Mouse (Mus musculus): ENCODE measurements at regions not wholly inside any gene's neighbourhood (a gene's known extent, or its start where the extent isn't known, plus 50 kb on each side); places are given as distances from the start of the nearest gene placed in this dataset.

GRCm38 (mm10) chr4:148360931-148361330 is 73.2 kb upstream of the Disp3 start:
- Histone ChIP-seq H3K9ac (ENCODE audit: low read depth, low read length) (no peak overlapping the region), H3K27me3 (ENCODE audit: control insufficient read depth, insufficient read depth, low read length) (no peaks in the 10 kb centered on the region), H3K4me2 (replicated peaks; ENCODE audit: low read depth, low read length) (no peak overlapping the region), H3K27ac (ENCODE audit: low read depth, low read length) (no peak overlapping the region), H3K4me1 (ENCODE audit: control insufficient read depth, insufficient read depth, low read length) (no peaks in the 10 kb centered on the region), H3K9me3 (ENCODE audit: control insufficient read depth, low read length) (no peaks in the 10 kb centered on the region), H3K4me3 (ENCODE audit: low read length) (no peak overlapping the region), H3K36me3 (ENCODE audit: control insufficient read depth, insufficient read depth, low read length) (no peaks in the 10 kb centered on the region)
- ATAC-seq (ENCODE audit: low FRiP score, low TSS enrichment): no peak
- 72% methylated on average over 9 of the region's 9 CpGs for WGBS

GRCm38 (mm10) chr4:148358336-148358735 is 70.6 kb upstream of the Disp3 start:
- Histone ChIP-seq H3K9me3 (ENCODE audit: control insufficient read depth, low read length) (no peaks in the 10 kb centered on the region), H3K4me1 (ENCODE audit: control insufficient read depth, insufficient read depth, low read length) (no peaks in the 10 kb centered on the region), H3K27me3 (ENCODE audit: control insufficient read depth, insufficient read depth, low read length) (no peaks in the 10 kb centered on the region), H3K4me2 (replicated peaks; ENCODE audit: low read depth, low read length) (no peak overlapping the region), H3K9ac (ENCODE audit: low read depth, low read length) (no peak overlapping the region), H3K36me3 (ENCODE audit: control insufficient read depth, insufficient read depth, low read length) (no peaks in the 10 kb centered on the region), H3K4me3 (ENCODE audit: low read length) (no peak overlapping the region), H3K27ac (ENCODE audit: low read depth, low read length) (no peak overlapping the region)
- ATAC-seq (ENCODE audit: low FRiP score, low TSS enrichment): no peak
- 34% methylated on average over 4 of the region's 4 CpGs for WGBS

GRCm38 (mm10) chr4:148357221-148357621 is 69.5 kb upstream of the Disp3 start:
- Histone ChIP-seq H3K27ac (ENCODE audit: low read depth, low read length) (no peak overlapping the region), H3K36me3 (ENCODE audit: control insufficient read depth, insufficient read depth, low read length) (no peaks in the 10 kb centered on the region), H3K4me2 (replicated peaks; ENCODE audit: low read depth, low read length) (no peak overlapping the region), H3K9me3 (ENCODE audit: control insufficient read depth, low read length) (no peaks in the 10 kb centered on the region), H3K4me1 (ENCODE audit: control insufficient read depth, insufficient read depth, low read length) (no peaks in the 10 kb centered on the region), H3K4me3 (ENCODE audit: low read length) (no peak overlapping the region), H3K27me3 (ENCODE audit: control insufficient read depth, insufficient read depth, low read length) (no peaks in the 10 kb centered on the region), H3K9ac (ENCODE audit: low read depth, low read length) (no peak overlapping the region)
- ATAC-seq (ENCODE audit: low FRiP score, low TSS enrichment): no peak
- WGBS: 92% methylated on average over 10 of the region's 10 CpGs

DNA sequence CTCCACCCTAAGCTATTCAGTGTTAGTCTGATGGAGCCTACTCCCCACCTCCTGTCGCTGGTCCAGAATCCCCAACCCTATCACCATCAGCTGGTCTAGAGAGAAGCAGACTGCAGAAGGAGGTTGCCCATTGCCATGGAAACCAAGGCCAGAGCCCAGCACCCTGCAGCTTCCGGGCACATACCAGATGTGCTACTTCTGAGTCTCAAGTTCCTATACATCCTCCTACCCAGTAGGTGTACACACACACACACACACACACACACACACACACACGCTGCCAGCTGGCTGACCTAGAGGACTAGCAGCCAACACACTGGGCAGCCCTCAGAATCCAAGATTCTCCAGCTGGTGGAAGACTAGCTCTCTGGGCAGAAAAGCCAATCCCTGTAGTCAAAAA is 68.9 kb upstream of the Disp3 start:
- Histone ChIP-seq H3K9ac (ENCODE audit: low read depth, low read length) (no peak overlapping the region), H3K27ac (ENCODE audit: low read depth, low read length) (no peak overlapping the region), H3K4me3 (ENCODE audit: low read length) (no peak overlapping the region), H3K4me2 (replicated peaks; ENCODE audit: low read depth, low read length) (no peak overlapping the region), H3K36me3 (ENCODE audit: control insufficient read depth, insufficient read depth, low read length) (no peaks in the 10 kb centered on the region), H3K9me3 (ENCODE audit: control insufficient read depth, low read length) (no peaks in the 10 kb centered on the region), H3K4me1 (ENCODE audit: control insufficient read depth, insufficient read depth, low read length) (no peaks in the 10 kb centered on the region), H3K27me3 (ENCODE audit: control insufficient read depth, insufficient read depth, low read length) (no peaks in the 10 kb centered on the region)
- ATAC-seq (ENCODE audit: low FRiP score, low TSS enrichment): no peak
- 73% methylated on average over 3 of the region's 3 CpGs for WGBS

- 81% methylated on average over 3 of the region's 3 CpGs for WGBS
- Histone ChIP-seq H3K36me3 (ENCODE audit: control insufficient read depth, insufficient read depth, low read length) (no peaks in the 10 kb centered on the region), H3K4me2 (replicated peaks; ENCODE audit: low read depth, low read length) (no peak overlapping the region), H3K27ac (ENCODE audit: low read depth, low read length) (no peak overlapping the region), H3K27me3 (ENCODE audit: control insufficient read depth, insufficient read depth, low read length) (no peaks in the 10 kb centered on the region), H3K9me3 (ENCODE audit: control insufficient read depth, low read length) (no peaks in the 10 kb centered on the region), H3K4me1 (ENCODE audit: control insufficient read depth, insufficient read depth, low read length) (no peaks in the 10 kb centered on the region), H3K9ac (ENCODE audit: low read depth, low read length) (no peak overlapping the region), H3K4me3 (ENCODE audit: low read length) (no peak overlapping the region)
- ATAC-seq (ENCODE audit: low FRiP score, low TSS enrichment): no peak
Measured at GRCm38 (mm10) chr4:148353969-148354368, 66.2 kb upstream of the Disp3 start.

GRCm38 (mm10) chr4:148352690-148353089 is 64.9 kb upstream of the Disp3 start:
- H3K36me3 ChIP-seq (ENCODE audit: control insufficient read depth, insufficient read depth, low read length): no peaks in the 10 kb centered on the region
- no peak overlapping the region for H3K4me2 ChIP-seq (replicated peaks; ENCODE audit: low read depth, low read length)
- no peak overlapping the region for H3K9ac ChIP-seq (ENCODE audit: low read depth, low read length)
- 91% methylated on average over 5 of the region's 5 CpGs for WGBS
- H3K4me1 ChIP-seq (ENCODE audit: control insufficient read depth, insufficient read depth, low read length): no peaks in the 10 kb centered on the region
- ATAC-seq (ENCODE audit: low FRiP score, low TSS enrichment): no peak
- no peaks in the 10 kb centered on the region for H3K9me3 ChIP-seq (ENCODE audit: control insufficient read depth, low read length)
- H3K27ac ChIP-seq (ENCODE audit: low read depth, low read length): no peak overlapping the region
- no peaks in the 10 kb centered on the region for H3K27me3 ChIP-seq (ENCODE audit: control insufficient read depth, insufficient read depth, low read length)
- H3K4me3 ChIP-seq (ENCODE audit: low read length): no peak overlapping the region

GRCm38 (mm10) chr4:148341531-148342157 is 53.9 kb upstream of the Disp3 start:
- 71% methylated on average over 8 of the region's 8 CpGs for WGBS
- Histone ChIP-seq H3K27ac (ENCODE audit: low read depth, low read length) (no peak overlapping the region), H3K9ac (ENCODE audit: low read depth, low read length) (no peak overlapping the region), H3K27me3 (ENCODE audit: control insufficient read depth, insufficient read depth, low read length) (no peaks in the 10 kb centered on the region), H3K4me1 (ENCODE audit: control insufficient read depth, insufficient read depth, low read length) (no peaks in the 10 kb centered on the region), H3K36me3 (ENCODE audit: control insufficient read depth, insufficient read depth, low read length) (no peaks in the 10 kb centered on the region), H3K4me3 (ENCODE audit: low read length) (no peak overlapping the region), H3K4me2 (replicated peaks; ENCODE audit: low read depth, low read length) (no peak overlapping the region), H3K9me3 (ENCODE audit: control insufficient read depth, low read length) (no peaks in the 10 kb centered on the region)
- no peak for ATAC-seq (ENCODE audit: low FRiP score, low TSS enrichment)

DNA sequence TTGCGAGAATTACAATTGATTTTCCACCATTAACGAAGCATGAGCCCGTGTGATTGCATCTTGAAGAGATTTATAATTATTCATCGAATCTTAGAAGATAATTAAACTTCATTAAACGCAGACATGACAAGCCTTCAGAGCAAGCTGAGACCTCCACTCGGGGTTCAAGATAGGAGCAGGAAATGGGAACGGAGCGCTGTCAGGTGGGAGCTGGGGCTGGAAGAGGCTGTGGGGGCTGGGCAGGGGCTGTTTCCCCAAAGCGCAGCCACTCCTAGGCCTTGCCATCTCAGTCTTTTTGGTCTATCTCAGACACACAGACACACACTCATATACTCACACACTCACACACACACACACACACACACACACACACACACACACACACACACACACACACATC is 52.6 kb upstream of the Disp3 start:
- Histone ChIP-seq H3K36me3 (ENCODE audit: control insufficient read depth, insufficient read depth, low read length) (no peaks in the 10 kb centered on the region), H3K27me3 (ENCODE audit: control insufficient read depth, insufficient read depth, low read length) (no peaks in the 10 kb centered on the region), H3K4me2 (replicated peaks; ENCODE audit: low read depth, low read length) (no peak overlapping the region), H3K4me1 (ENCODE audit: control insufficient read depth, insufficient read depth, low read length) (no peaks in the 10 kb centered on the region), H3K27ac (ENCODE audit: low read depth, low read length) (no peak overlapping the region), H3K4me3 (ENCODE audit: low read length) (no peak overlapping the region), H3K9ac (ENCODE audit: low read depth, low read length) (no peak overlapping the region), H3K9me3 (ENCODE audit: control insufficient read depth, low read length) (no peaks in the 10 kb centered on the region)
- WGBS: 82% methylated on average over 9 of the region's 9 CpGs
- ATAC-seq (ENCODE audit: low FRiP score, low TSS enrichment): no peak

DNA sequence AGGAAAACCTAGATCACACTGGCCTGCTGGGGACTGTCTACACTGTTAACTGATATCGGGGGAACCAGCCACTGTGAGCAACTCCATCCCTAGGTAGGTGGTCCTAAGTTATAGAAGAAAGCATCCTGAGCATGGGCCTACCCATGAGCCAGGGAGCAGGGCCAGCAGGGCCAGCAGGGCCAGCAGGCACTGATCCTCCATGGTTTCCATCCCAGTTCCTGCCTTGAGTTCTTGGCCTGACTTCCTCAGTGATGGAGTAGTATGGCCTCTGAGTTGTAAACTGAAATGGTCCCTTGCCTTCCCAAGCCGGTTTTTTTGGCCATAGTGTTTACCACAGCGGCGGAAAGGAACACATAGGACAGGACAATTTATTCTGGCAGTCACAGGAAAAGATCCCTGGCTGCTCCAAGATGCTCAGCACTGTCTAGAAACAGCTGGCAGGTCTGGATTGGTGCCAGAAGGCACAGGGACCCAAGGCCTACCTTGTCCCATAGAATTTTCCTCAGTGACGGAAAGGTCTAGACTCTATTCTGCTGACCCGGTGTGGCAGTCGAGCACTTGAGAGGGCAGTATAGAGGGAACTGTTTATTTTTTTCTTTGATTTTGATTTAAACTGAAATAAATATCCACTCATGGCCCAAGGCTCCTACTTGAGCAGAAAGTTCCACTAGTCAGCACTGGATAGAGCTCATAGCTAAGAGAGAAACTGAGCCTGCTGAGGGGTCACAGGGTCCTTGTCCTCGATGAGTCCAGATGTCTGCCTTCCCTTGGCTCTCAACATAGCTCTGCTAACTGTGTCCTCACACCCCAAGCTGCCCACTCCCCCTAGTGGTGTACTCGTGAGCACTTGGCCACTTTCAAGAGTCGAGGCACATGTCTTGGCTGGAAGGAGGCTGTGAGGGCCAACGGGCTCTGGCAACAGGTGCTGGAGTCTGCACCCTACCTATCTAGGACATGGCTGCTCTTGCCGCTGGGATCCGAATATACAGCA is 50.4 kb upstream of the Disp3 start:
- no peak overlapping the region for H3K27ac ChIP-seq (ENCODE audit: low read depth, low read length)
- 61% methylated on average over 13 of the region's 13 CpGs for WGBS
- ATAC-seq (ENCODE audit: low FRiP score, low TSS enrichment): no peak
- H3K4me2 ChIP-seq (replicated peaks; ENCODE audit: low read depth, low read length): no peak overlapping the region
- H3K4me3 ChIP-seq (ENCODE audit: low read length): no peak overlapping the region
- no peaks in the 10 kb centered on the region for H3K27me3 ChIP-seq (ENCODE audit: control insufficient read depth, insufficient read depth, low read length)
- no peaks in the 10 kb centered on the region for H3K9me3 ChIP-seq (ENCODE audit: control insufficient read depth, low read length)
- no peaks in the 10 kb centered on the region for H3K36me3 ChIP-seq (ENCODE audit: control insufficient read depth, insufficient read depth, low read length)
- no peak overlapping the region for H3K9ac ChIP-seq (ENCODE audit: low read depth, low read length)
- no peaks in the 10 kb centered on the region for H3K4me1 ChIP-seq (ENCODE audit: control insufficient read depth, insufficient read depth, low read length)
